Mouse (Mus musculus) E14TG2a.4 (cell line): ENCODE results near the gene Zkscan14.

Experiments
- CTCF ChIP-seq: conservative IDR thresholded peaks from 2 replicates; pipeline ENCODE4 v1.5.1; 2014; ENCODE audit warnings: low read length
- NANOG ChIP-seq: IDR thresholded peaks from 2 replicates; pipeline ENCODE4 v1.6.1; 2014; ENCODE audit warnings: borderline replicate concordance, low read length, mixed read lengths
- POU5F1 ChIP-seq: IDR thresholded peaks from 2 replicates; pipeline ENCODE4 v1.6.1; 2014; ENCODE audit warnings: low read length, borderline replicate concordance

DNA sequence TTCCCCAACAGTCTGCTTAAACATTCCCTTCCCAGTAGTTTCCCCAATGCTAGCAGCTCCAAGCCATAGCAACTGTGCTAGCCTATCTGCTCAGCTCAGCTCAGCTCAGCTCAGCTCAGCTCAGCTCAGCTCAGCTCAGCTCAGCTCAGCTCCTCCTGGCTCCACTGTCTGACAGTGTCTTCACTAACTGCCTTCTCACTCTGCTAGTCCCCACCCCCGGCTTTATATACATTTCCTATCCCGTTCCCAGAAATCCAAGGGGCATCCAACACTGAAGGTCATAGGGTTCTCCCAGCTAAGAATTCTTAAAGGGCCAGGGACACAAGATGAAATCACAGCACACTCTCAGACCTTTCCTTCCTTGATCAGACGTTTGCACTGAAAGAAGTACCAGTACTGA is 37.0 kb downstream of the Zkscan14 start:
- TF ChIP-seq CTCF = no peak
- TF ChIP-seq POU5F1 = no peak
- TF ChIP-seq NANOG = no peak
